Mouse (Mus musculus) granulocyte monocyte progenitor cell, adult 5-6 weeks (primary cell): ENCODE results near the gene B9d1. TPM values are rescaled to one million over a fixed set of nuclear protein-coding genes. Genes with fewer than 3 reads are reported as not detected.
A peak's percentile ranks its signal among the peaks of the same experiment; 100 is the strongest.

ENCODE experiments used
- ATAC-seq: replicated peaks from 2 replicates; pipeline ENCODE4 v1.8.0; 2016; ENCODE audit warnings: mild to moderate bottlenecking, moderate TSS enrichment, inconsistent platforms; ENCODE audit not compliant: poor library complexity, severe bottlenecking
- total RNA-seq, 2 experiments: library from RNA; stranded (forward) in 1 of 2; stranded (reverse) in 1 of 2; fragments of 200-712, 200-1000 nt in 1 of 2; fragments of >200 nt in 1 of 2; fragmentation: Nextera tagmentation in 1 of 2; gene quantifications; 2 replicates each; pipeline ENCODE4 v1.2.3; 2014 to 2017

The B9d1 gene
- total RNA-seq (2014; fragmentation: Nextera tagmentation): 1.6 TPM in 1 of 2 replicates, not detected in the other
- total RNA-seq (2017): not detected in 2 replicates

- ATAC-seq: peak; percentile 94
Observed at GRCm38 (mm10) chr11:61504713-61505257, at the start of gene B9d1. Gene B9d1, plus strand, starts transcription at chr11:61505144.

- no peak for ATAC-seq
Observed at GRCm38 (mm10) chr11:61464071-61464470, 40.9 kb upstream of the B9d1 start.

GRCm38 (mm10) chr11:61465422-61465821 is 39.5 kb upstream of the B9d1 start:
- no peak for ATAC-seq

GRCm38 (mm10) chr11:61468534-61468933 is 36.4 kb upstream of the B9d1 start:
- ATAC-seq: peak; percentile 24; the same call in 1 of the 2 replicates

- peak; percentile 93 for ATAC-seq
Observed at GRCm38 (mm10) chr11:61469317-61469917, 35.5 kb upstream of the B9d1 start.

- no peak for ATAC-seq
Observed at GRCm38 (mm10) chr11:61470880-61471279, 34.1 kb upstream of the B9d1 start.

- no peak for ATAC-seq
Observed at GRCm38 (mm10) chr11:61473630-61474029, 31.3 kb upstream of the B9d1 start.

GRCm38 (mm10) chr11:61476786-61477382 is 28.1 kb upstream of the B9d1 start:
- ATAC-seq: no peak

- ATAC-seq: no peak
Observed at GRCm38 (mm10) chr11:61477566-61478508, 27.1 kb upstream of the B9d1 start.

GRCm38 (mm10) chr11:61478788-61479187 is 26.2 kb upstream of the B9d1 start:
- no peak for ATAC-seq

GRCm38 (mm10) chr11:61481239-61482090 is 23.5 kb upstream of the B9d1 start:
- 0 out of 2 replicates have a peak, but pooled peaks have one; percentile 12 for ATAC-seq

GRCm38 (mm10) chr11:61483226-61483845 is 21.6 kb upstream of the B9d1 start:
- ATAC-seq: no peak

GRCm38 (mm10) chr11:61484256-61484612 is 20.7 kb upstream of the B9d1 start:
- ATAC-seq: no peak

GRCm38 (mm10) chr11:61484613-61485540 is 20.1 kb upstream of the B9d1 start, which contains the start of gene Mfap4:
Gene Mfap4, plus strand, starts transcription at chr11:61485431.
- no peak for ATAC-seq

- no peak for ATAC-seq
Observed at GRCm38 (mm10) chr11:61485541-61486457, 19.1 kb upstream of the B9d1 start.

GRCm38 (mm10) chr11:61486458-61487219 is 18.3 kb upstream of the B9d1 start:
- ATAC-seq: no peak
